Mouse (Mus musculus): Measurements from ENCODE around the gene Iqcj. TPM values are rescaled to one million over a fixed set of nuclear protein-coding genes. Genes with fewer than 3 reads are reported as not detected.
"Not testable (repeated sequence)": the region's sequence is repeated elsewhere in the genome, so short reads cannot be mapped to it uniquely, and the experiment has no call there.

Gene Iqcj
- polyA plus RNA-seq, 1 experiment from 2014 or later, result 0.16 TPM

GRCm38 (mm10) chr3:68071395-68072386 is 179.7 kb downstream of the Iqcj start:
- no peak for DNase-seq (ENCODE audit: low spot score)

GRCm38 (mm10) chr3:68077406-68077805 is 185.4 kb downstream of the Iqcj start:
- ATAC-seq (ENCODE audit: insufficient number of reproducible peaks, low FRiP score, low TSS enrichment, low read depth) (no peak), DNase-seq (ENCODE audit: low spot score) (no peak)
- Histone ChIP-seq H3K4me3 (ENCODE audit: low read depth, low read length) (no peak overlapping the region), H3K9me3 (ENCODE audit: control insufficient read depth, low read length) (no peaks in the 10 kb centered on the region), H3K9ac (ENCODE audit: low read length) (no peak overlapping the region), H3K27ac (replicated peaks; ENCODE audit: low read depth, low read length) (no peak overlapping the region), H3K4me1 (ENCODE audit: control insufficient read depth, insufficient read depth, low read length) (no peaks in the 10 kb centered on the region), H3K27me3 (ENCODE audit: control insufficient read depth, insufficient read depth, low read length) (no peaks in the 10 kb centered on the region), H3K4me2 (ENCODE audit: low read depth, severe bottlenecking) (no peak overlapping the region), H3K36me3 (ENCODE audit: control insufficient read depth, insufficient read depth, low read length) (no peaks in the 10 kb centered on the region)
- WGBS, result 69% methylated on average over 4 of the region's 4 CpGs

More at GRCm38 (mm10) chr3:68071395-68072386, 179.7 kb downstream of the Iqcj start:
- no peak for ATAC-seq (ENCODE audit: insufficient number of reproducible peaks, low FRiP score, low TSS enrichment, low read depth)
- WGBS, result 68% methylated on average over 9 of the region's 9 CpGs
- Histone ChIP-seq H3K9ac (ENCODE audit: low read length) (no peak overlapping the region), H3K36me3 (ENCODE audit: control insufficient read depth, insufficient read depth, low read length) (no peaks in the 10 kb centered on the region), H3K27ac (replicated peaks; ENCODE audit: low read depth, low read length) (no peak overlapping the region), H3K4me2 (ENCODE audit: low read depth, severe bottlenecking) (no peak overlapping the region), H3K27me3 (ENCODE audit: control insufficient read depth, insufficient read depth, low read length) (no peaks in the 10 kb centered on the region), H3K9me3 (ENCODE audit: control insufficient read depth, low read length) (no peaks in the 10 kb centered on the region), H3K4me3 (ENCODE audit: low read depth, low read length) (no peak overlapping the region), H3K4me1 (ENCODE audit: control insufficient read depth, insufficient read depth, low read length) (no peaks in the 10 kb centered on the region)

GRCm38 (mm10) chr3:68085024-68085423 is 193.0 kb downstream of the Iqcj start:
- Histone ChIP-seq H3K27ac (replicated peaks; ENCODE audit: low read depth, low read length) (no peak overlapping the region), H3K9ac (ENCODE audit: low read length) (no peak overlapping the region), H3K4me2 (ENCODE audit: low read depth, severe bottlenecking) (no peak overlapping the region), H3K36me3 (ENCODE audit: control insufficient read depth, insufficient read depth, low read length) (no peaks in the 10 kb centered on the region), H3K4me1 (ENCODE audit: control insufficient read depth, insufficient read depth, low read length) (no peaks in the 10 kb centered on the region), H3K4me3 (ENCODE audit: low read depth, low read length) (no peak overlapping the region), H3K9me3 (ENCODE audit: control insufficient read depth, low read length) (no peaks in the 10 kb centered on the region), H3K27me3 (ENCODE audit: control insufficient read depth, insufficient read depth, low read length) (no peaks in the 10 kb centered on the region)
- 93% methylated on average over 2 of the region's 2 CpGs for WGBS
- ATAC-seq (ENCODE audit: insufficient number of reproducible peaks, low FRiP score, low TSS enrichment, low read depth), result no peak
- no peak for DNase-seq (ENCODE audit: low spot score)

- WGBS, result 48% methylated on average over 4 of the region's 4 CpGs
- DNase-seq (ENCODE audit: low spot score) (no peak), ATAC-seq (ENCODE audit: insufficient number of reproducible peaks, low FRiP score, low TSS enrichment, low read depth) (no peak)
- H3K36me3 ChIP-seq (ENCODE audit: control insufficient read depth, insufficient read depth, low read length), result no peaks in the 10 kb centered on the region
- no peaks in the 10 kb centered on the region for H3K9me3 ChIP-seq (ENCODE audit: control insufficient read depth, low read length)
- no peak overlapping the region for H3K27ac ChIP-seq (replicated peaks; ENCODE audit: low read depth, low read length)
- no peak overlapping the region for H3K4me2 ChIP-seq (ENCODE audit: low read depth, severe bottlenecking)
- no peak overlapping the region for H3K9ac ChIP-seq (ENCODE audit: low read length)
- H3K4me3 ChIP-seq (ENCODE audit: low read depth, low read length), result no peak overlapping the region
- H3K4me1 ChIP-seq (ENCODE audit: control insufficient read depth, insufficient read depth, low read length), result 0 out of 2 replicates have a peak, but pooled peaks cover 1% of the 10 kb centered on the region
- peaks cover 10% of the 10 kb centered on the region; the same call in 1 of the 2 replicates for H3K27me3 ChIP-seq (ENCODE audit: control insufficient read depth, insufficient read depth, low read length)
Measured at GRCm38 (mm10) chr3:68092108-68092507, 200.1 kb downstream of the Iqcj start.

- ATAC-seq (ENCODE audit: insufficient number of reproducible peaks, low FRiP score, low TSS enrichment, low read depth), result peak; percentile 82
- no peak overlapping the region for H3K4me2 ChIP-seq (ENCODE audit: low read depth, severe bottlenecking)
- H3K9me3 ChIP-seq (ENCODE audit: control insufficient read depth, low read length), result no peaks in the 10 kb centered on the region
- no peak overlapping the region for H3K27ac ChIP-seq (replicated peaks; ENCODE audit: low read depth, low read length)
- H3K36me3 ChIP-seq (ENCODE audit: control insufficient read depth, insufficient read depth, low read length), result no peaks in the 10 kb centered on the region
- DNase-seq (ENCODE audit: low spot score), result peak; percentile 41
- 0 out of 2 replicates have a peak, but pooled peaks cover 2% of the 10 kb centered on the region for H3K4me1 ChIP-seq (ENCODE audit: control insufficient read depth, insufficient read depth, low read length)
- no peak overlapping the region for H3K9ac ChIP-seq (ENCODE audit: low read length)
- H3K27me3 ChIP-seq (ENCODE audit: control insufficient read depth, insufficient read depth, low read length), result peaks cover 14% of the 10 kb centered on the region; the same call in 1 of the 2 replicates
- 30% methylated on average over 4 of the region's 4 CpGs for WGBS
- H3K4me3 ChIP-seq (ENCODE audit: low read depth, low read length), result no peak overlapping the region
Measured at GRCm38 (mm10) chr3:68096724-68097431, 204.9 kb downstream of the Iqcj start.

- H3K36me3 ChIP-seq (ENCODE audit: control insufficient read depth, insufficient read depth, low read length); ATAC-seq (ENCODE audit: insufficient number of reproducible peaks, low FRiP score, low TSS enrichment, low read depth); H3K9ac ChIP-seq (ENCODE audit: low read length); H3K9me3 ChIP-seq (ENCODE audit: control insufficient read depth, low read length); H3K4me2 ChIP-seq (ENCODE audit: low read depth, severe bottlenecking); H3K27ac ChIP-seq (replicated peaks; ENCODE audit: low read depth, low read length); DNase-seq (ENCODE audit: low spot score); H3K4me1 ChIP-seq (ENCODE audit: control insufficient read depth, insufficient read depth, low read length); H3K4me3 ChIP-seq (ENCODE audit: low read depth, low read length); H3K27me3 ChIP-seq (ENCODE audit: control insufficient read depth, insufficient read depth, low read length): not testable (repeated sequence)
- WGBS, result 92% methylated on average over 6 of the region's 6 CpGs
Measured at GRCm38 (mm10) chr3:68099561-68099960, 207.5 kb downstream of the Iqcj start.

GRCm38 (mm10) chr3:68101343-68101742 is 209.3 kb downstream of the Iqcj start:
- H3K4me3 ChIP-seq (ENCODE audit: low read depth, low read length), result no peak overlapping the region
- DNase-seq (ENCODE audit: low spot score), result no peak
- WGBS, result 70% methylated on average over 4 of the region's 4 CpGs
- no peak overlapping the region for H3K27ac ChIP-seq (replicated peaks; ENCODE audit: low read depth, low read length)
- no peak for ATAC-seq (ENCODE audit: insufficient number of reproducible peaks, low FRiP score, low TSS enrichment, low read depth)
- H3K4me1 ChIP-seq (ENCODE audit: control insufficient read depth, insufficient read depth, low read length), result 0 out of 2 replicates have a peak, but pooled peaks cover 2% of the 10 kb centered on the region
- no peak overlapping the region for H3K9ac ChIP-seq (ENCODE audit: low read length)
- H3K4me2 ChIP-seq (ENCODE audit: low read depth, severe bottlenecking), result no peak overlapping the region
- H3K9me3 ChIP-seq (ENCODE audit: control insufficient read depth, low read length), result no peaks in the 10 kb centered on the region
- H3K36me3 ChIP-seq (ENCODE audit: control insufficient read depth, insufficient read depth, low read length), result no peaks in the 10 kb centered on the region
- H3K27me3 ChIP-seq (ENCODE audit: control insufficient read depth, insufficient read depth, low read length), result peaks cover 3% of the 10 kb centered on the region; the same call in 1 of the 2 replicates

GRCm38 (mm10) chr3:68105081-68105685 is 213.2 kb downstream of the Iqcj start:
- Histone ChIP-seq H3K4me2 (ENCODE audit: low read depth, severe bottlenecking) (no peak overlapping the region), H3K4me1 (ENCODE audit: control insufficient read depth, insufficient read depth, low read length) (no peaks in the 10 kb centered on the region), H3K36me3 (ENCODE audit: control insufficient read depth, insufficient read depth, low read length) (no peaks in the 10 kb centered on the region), H3K9ac (ENCODE audit: low read length) (no peak overlapping the region), H3K27ac (replicated peaks; ENCODE audit: low read depth, low read length) (no peak overlapping the region), H3K4me3 (ENCODE audit: low read depth, low read length) (no peak overlapping the region), H3K9me3 (ENCODE audit: control insufficient read depth, low read length) (no peaks in the 10 kb centered on the region), H3K27me3 (ENCODE audit: control insufficient read depth, insufficient read depth, low read length) (peaks cover 3% of the 10 kb centered on the region; the same call in 1 of the 2 replicates)
- 66% methylated on average over 2 of the region's 2 CpGs for WGBS
- DNase-seq (ENCODE audit: low spot score) (no peak), ATAC-seq (ENCODE audit: insufficient number of reproducible peaks, low FRiP score, low TSS enrichment, low read depth) (no peak)
